Mouse (Mus musculus) c-Kit-positive CD71-positive TER-119-negative erythroid progenitor cells, embryonic 14.5 days (primary cell): ENCODE results near the gene Ift88.

Experiments used
- DNase-seq: peaks from one replicate; pipeline ENCODE4 v3.0.0-alpha.2; 2013; ENCODE audit warnings: low read depth

The Ift88 gene

GRCm38 (mm10) chr14:57423432-57424211, at the start of gene Ift88:
TSS of gene Ift88 (plus strand) at chr14:57424062.
- peak; percentile 78 for DNase-seq

- no peak for DNase-seq
Measured at GRCm38 (mm10) chr14:57375205-57375604, 48.7 kb upstream of the Ift88 start.

DNA sequence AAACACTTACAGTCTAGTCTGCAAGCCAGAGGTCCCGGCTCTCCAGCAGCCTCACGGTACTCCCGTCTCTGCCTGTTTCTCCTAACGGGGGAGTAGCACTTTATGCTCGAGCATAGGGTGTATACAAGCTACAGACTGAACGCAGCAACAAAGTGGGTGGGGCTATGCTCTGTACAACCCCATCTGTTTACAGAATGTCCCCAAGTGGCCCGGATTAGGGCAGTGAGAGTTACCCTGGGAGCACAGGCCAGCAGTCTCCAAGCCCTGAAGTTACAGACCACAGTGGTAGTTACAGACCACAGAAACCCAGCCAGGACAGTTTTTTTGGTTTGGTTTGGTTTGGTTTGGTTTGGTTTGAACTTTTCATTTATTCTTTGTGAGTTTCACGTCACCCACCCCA, 47.8 kb upstream of the Ift88 start:
- DNase-seq: no peak

- DNase-seq: no peak
Measured at GRCm38 (mm10) chr14:57376956-57377355, 46.9 kb upstream of the Ift88 start.

DNA sequence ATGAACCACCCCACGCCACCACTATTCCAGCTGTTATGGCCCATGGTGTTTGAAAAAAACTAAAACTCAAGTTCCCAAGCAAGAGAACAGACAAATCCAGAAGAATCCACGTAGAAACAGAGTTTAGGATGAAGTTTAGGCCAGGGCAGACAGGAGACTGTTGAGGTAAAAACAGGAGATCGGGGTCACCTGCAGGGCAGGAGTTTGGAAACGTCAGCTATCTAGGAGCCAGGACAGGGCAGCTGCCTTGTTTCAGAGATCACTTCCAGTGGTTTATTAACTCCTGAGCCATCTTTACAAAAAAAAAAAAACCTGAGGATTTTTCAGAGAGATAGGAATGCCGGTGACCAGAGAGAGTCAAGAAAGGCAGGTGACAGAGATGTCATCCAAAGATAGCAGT, 46.3 kb upstream of the Ift88 start:
- DNase-seq: no peak

DNA sequence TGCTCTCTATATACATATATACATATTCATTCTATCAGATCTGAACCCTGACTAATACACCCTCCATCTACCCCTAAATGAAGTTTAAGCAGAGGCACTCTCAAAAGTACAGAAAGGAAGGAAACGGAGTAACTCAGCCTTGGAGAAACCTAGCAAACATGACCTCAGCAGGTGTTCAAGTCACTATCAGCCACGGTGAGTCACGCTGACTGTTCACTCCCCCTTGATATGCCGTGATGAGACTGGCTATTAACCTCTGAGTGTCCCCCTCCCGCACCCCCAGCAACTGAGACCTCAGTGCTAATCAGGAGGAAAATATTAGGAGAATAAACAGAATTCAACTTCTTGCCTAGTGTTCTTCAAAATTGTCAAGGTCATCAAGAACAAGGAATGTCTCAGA, 38.2 kb upstream of the Ift88 start:
- no peak for DNase-seq

GRCm38 (mm10) chr14:57386758-57387561, 36.9 kb upstream of the Ift88 start:
- DNase-seq: no peak

DNA sequence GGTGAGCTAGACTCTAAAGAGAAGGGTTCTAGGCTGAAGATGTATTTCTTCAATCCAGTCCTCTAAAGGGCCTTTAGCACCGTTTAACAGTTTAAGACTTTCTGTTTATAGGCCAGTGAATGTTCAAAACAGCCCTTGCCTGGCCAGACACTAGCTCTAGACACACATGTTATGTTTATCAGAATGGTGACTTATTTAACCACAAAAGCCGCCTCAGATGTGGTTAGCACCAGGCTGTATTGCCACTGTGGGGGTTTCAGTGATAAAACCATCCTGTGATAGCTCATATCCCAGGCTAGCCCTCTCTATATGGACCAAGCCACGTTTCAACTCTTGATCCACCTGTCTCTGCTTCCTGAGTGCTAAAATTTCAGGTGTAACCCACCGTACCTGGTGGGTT, 32.2 kb upstream of the Ift88 start:
- no peak for DNase-seq

GRCm38 (mm10) chr14:57392278-57392677, 31.6 kb upstream of the Ift88 start:
- no peak for DNase-seq

DNA sequence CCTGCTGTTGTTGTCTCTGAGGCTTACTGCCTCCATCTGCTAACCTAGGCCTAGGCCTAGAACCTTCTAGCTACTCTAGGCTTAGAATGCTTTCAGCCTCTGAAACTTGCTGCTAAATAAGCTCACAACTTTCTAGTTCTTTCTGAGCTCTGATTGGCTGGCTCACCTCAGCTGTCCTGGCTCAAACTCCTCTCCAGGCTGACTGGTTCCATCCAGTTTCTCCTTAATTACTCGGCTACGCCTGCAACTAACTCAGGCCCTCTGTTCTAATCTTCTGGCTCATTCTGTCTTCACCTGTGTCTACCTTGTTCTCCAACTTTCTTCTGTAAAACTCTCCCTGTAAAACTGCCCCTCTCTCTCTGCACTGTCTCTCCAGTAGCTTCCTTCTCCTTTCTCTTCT, 28.4 kb upstream of the Ift88 start:
- DNase-seq: no peak

GRCm38 (mm10) chr14:57397221-57397620, 26.6 kb upstream of the Ift88 start:
- DNase-seq: no peak

DNA sequence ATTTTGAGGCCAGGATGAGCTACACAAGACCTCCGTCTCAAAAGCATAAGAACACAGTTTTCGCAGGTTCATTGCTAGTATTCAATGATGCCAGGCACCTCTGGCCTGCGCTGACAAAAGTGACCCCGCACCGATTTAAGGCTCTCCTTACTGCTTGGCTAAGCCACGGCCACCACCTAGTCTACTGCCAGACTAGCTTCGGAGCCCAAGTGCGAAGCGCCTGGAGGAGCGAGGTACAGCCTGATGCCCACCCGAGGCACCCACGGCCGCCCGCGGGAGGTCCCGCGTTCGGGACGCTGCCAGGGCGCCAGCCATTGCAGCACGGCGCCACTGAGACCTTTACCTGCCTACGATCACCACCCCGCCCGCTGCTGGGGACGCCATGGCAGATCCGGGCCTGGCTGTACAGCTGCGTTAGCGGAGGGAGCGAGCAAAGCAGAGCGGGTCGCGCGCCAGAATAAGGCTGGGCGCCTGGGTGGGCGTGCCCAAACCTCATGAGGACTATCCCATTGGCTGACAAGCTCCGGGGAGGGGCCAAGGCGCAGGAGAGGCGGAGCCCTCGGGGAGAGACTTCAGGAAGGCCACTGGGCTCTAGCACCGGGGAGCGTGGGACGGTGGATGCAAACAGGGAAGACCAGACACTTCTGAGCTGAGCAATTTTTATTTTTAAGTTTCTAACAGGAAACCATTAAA, 25.7 kb upstream of the Ift88 start, which contains the start of gene Cryl1:
Cryl1 (minus strand) TSS at position 465 of the 693 bp plus-strand sequence.
- DNase-seq: peak; percentile 97

- DNase-seq: no peak
Measured at GRCm38 (mm10) chr14:57398813-57399427, 24.9 kb upstream of the Ift88 start.

DNA sequence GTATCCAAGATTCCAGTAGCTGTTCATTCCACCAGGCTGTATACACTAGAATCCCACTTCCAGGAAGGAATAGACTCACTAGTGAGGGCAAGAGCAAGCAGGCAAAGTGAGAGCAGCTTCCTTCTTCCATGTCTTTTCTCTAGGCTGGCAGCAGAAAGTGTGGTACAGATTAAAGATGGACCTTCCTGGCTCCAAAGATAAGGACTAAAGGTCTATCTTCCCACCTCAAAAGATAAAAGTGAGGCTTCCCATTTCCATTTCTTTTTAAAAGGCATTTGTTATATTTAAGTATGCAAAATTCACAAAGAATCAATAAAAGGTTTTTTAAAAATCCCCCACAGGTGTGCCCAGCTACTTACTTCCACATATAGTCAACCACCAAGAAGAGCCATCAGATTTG, 21.0 kb upstream of the Ift88 start:
- DNase-seq: no peak

DNA sequence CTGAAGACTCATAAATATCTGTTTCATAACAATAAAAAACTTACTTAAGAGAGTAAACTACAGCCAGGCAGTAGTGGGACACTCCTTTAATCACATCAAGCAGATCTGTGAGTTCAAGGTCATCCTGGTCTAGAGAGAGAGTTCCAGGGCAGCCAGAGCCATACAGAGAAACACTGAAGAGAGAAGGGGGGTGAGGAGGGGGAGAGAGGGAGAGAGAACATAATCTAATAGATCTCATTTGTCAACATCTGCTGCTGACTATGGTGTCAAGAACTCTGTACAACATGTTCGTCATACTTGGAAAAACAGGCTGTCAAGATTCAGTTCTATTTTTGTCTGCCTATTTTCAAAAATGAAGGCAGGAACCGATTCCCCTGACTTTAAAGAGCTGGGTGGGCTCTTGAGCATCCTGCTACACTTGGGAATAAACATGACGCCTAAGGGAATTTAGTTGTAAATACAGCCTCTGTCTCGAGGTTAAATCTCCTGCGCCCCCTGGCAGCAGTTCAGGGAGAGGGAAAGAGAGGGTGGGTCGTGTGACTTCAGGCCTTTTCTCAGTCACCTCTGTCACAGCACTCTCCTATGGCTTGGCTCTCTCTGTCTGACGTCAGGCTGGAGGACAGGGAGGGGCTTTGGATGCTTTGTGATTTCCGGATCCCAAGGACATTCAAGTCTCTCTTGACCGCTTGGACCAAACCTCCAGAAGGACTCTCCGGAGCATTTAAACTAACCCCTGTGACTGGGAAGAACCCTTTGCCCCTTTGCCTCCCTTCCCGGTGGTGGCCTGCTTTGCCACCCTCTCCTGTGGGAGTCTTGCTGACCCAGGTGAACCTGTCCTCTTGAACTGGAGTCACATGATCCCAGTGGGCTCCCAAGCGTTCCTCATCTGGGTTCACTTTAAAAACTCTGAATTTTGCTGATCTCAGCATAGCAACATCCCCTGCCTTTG, 16.5 kb upstream of the Ift88 start:
- DNase-seq: no peak

DNA sequence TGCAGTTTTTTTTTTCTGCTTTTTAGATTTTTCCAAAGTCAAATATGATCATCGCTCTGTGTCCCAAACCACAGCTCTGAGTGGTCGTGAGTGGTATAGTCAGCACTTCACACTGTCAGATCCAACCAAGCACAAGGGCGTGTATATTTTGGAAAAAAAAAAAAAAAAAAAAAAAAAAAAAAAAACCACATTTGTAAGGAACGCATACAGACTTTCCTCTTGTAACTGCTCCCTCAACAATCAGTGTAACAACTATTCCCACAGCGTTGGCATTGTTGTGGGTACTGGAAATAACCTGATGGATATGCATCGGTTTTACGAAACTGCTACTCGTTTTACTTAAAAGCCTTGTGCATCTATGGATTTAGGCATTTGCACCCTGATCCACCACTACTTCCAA, 15.8 kb upstream of the Ift88 start:
- no peak for DNase-seq

DNA sequence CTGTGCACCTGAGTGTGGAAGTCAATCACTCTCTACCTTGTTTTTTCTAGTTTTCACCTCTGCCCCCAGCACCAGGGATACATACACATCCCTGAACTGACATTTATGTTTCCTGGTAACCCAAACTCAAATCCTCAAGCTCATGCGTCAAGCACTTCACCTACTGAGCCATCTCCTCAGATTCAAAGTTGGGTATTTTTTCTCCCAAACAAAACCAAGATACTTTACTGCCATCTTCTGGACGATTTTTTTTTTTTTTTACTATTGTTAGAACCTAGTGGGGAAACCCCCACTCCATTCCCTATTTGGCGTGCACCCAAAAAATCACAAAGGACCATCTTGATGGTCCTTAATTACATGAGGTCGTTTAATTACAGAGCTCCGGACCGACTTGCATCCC, 14.8 kb upstream of the Ift88 start:
- no peak for DNase-seq

GRCm38 (mm10) chr14:57412166-57412565, 11.7 kb upstream of the Ift88 start:
- no peak for DNase-seq

DNA sequence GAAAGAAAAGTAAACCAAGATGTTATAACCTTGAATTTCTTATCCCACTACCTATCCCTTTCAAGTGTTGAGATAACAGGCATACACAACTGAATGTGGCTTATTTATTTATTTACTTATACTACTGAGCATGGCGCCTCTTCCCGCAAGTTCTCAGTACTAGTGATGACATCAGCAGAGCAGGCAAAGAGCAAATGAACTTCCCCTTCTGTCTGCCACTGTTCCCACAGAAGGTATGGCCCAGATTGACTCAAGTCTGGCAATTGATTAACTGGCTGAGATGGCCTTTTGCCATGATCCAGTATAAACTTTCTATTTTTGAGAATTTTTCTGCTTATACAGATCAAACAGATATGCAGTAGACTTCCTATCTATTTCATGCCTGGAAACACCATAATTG, 6.7 kb upstream of the Ift88 start:
- DNase-seq: no peak

- no peak for DNase-seq
Measured at GRCm38 (mm10) chr14:57424212-57424561, 325 bp downstream of the Ift88 start.

GRCm38 (mm10) chr14:57430451-57430850, 6.6 kb downstream of the Ift88 start:
- DNase-seq: no peak
